Mouse (Mus musculus): ENCODE results near the gene Acadl. TPM values are rescaled to one million over a fixed set of nuclear protein-coding genes. Genes with fewer than 3 reads are reported as not detected.

The Acadl gene
- polyA plus RNA-seq, 1 experiment from 2014 or later, result 62.0 TPM

DNA sequence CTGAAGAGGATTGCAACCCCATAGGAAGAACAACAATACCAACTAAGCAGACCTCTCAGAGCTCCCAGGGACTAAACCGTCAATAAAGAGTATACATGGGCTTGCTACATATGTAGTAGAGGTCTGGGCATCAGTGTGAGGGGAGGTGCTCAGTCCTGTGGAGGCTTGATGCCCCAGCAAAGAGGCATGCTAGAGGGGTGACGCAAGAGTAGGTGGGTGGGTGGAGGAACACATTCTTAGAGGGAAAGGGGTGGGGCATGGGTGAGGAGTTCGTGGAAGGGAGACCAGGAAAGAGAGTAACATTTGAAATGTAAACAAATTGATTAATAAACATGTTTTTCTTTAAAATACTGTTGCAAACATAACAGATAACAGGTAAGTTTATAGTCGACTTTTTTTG is 82.0 kb downstream of the Acadl start:
- ATAC-seq (ENCODE audit: low FRiP score), result no peak
- no peaks in the 10 kb centered on the region for H3K27me3 ChIP-seq (ENCODE audit: control insufficient read depth, insufficient read depth, low read length)
- no peak for DNase-seq (ENCODE audit: low spot score)
- H3K9ac ChIP-seq (ENCODE audit: low read depth, low read length), result no peak overlapping the region
- no peaks in the 10 kb centered on the region for H3K9me3 ChIP-seq (ENCODE audit: control insufficient read depth, low read length)
- 85% methylated on average over 4 of the region's 4 CpGs for WGBS
- H3K4me3 ChIP-seq (ENCODE audit: low read depth, low read length), result no peak overlapping the region
- H3K27ac ChIP-seq (ENCODE audit: low read depth, low read length), result no peak overlapping the region
- H3K36me3 ChIP-seq (ENCODE audit: control insufficient read depth, insufficient read depth, low read length), result no peaks in the 10 kb centered on the region
- H3K4me2 ChIP-seq (replicated peaks; ENCODE audit: low read depth, low read length), result no peak overlapping the region
- H3K4me1 ChIP-seq (replicated peaks; ENCODE audit: control insufficient read depth, insufficient read depth, low read length), result no peaks in the 10 kb centered on the region

Other genes with a start within 250 kb of the Acadl start
- 52.0 and 59.1 TPM in 2 replicates for gene Rpe, start 162.4 kb downstream of the Acadl start, polyA plus RNA-seq (2014; fragmentation: Nextera tagmentation; extraction: Ambion mirVana)
- gene Kansl1l, start 45.7 kb downstream of the Acadl start, polyA plus RNA-seq (2014; fragmentation: Nextera tagmentation; extraction: Ambion mirVana), result 11.8 and 16.7 TPM in 2 replicates
- gene Myl1, start 82.1 kb upstream of the Acadl start, polyA plus RNA-seq (2014; fragmentation: Nextera tagmentation; extraction: Ambion mirVana), result 9.6 and 14.5 TPM in 2 replicates
- 99.4 and 111 TPM in 2 replicates for gene Lancl1, start 175.6 kb upstream of the Acadl start, polyA plus RNA-seq (2014; fragmentation: Nextera tagmentation; extraction: Ambion mirVana)